Mouse (Mus musculus) gastrocnemius, postnatal 4 days (tissue): Measurements from ENCODE around the gene Pigw. TPM values are rescaled to one million over a fixed set of nuclear protein-coding genes. Genes with fewer than 3 reads are reported as not detected.

Experiments
- DNase-seq, 2 experiments: peaks; one replicate each; pipeline ENCODE4 v3.0.0; 2021 to 2022; ENCODE audit warnings: low spot score in 2 of 2, mixed read lengths in 2 of 2
- microRNA-seq: library from miRNA; unstranded; fragments of <30 nt; microRNA quantifications from one replicate; pipeline ENCODE4 v1.2.0, GENCODE M21; 2021
- total RNA-seq, 2 experiments: library from RNA; stranded (reverse); gene quantifications; 2 replicates each; pipeline ENCODE4 v1.2.3; 2021

The Pigw gene
- total RNA-seq, 2 experiments from 2014 or later: 5.6 to 6.4 TPM

GRCm38 (mm10) chr11:84827492-84827891, 52.6 kb downstream of the Pigw start:
- DNase-seq: no peak

Small RNA genes within 50 kb of the gene (microRNA-seq; reads per million reads assigned to microRNA genes)
- gene Gm23564: not detected

Other genes starting within 250 kb of the Pigw start
- 1 to 10 TPM; 6.5 to 6.7 TPM for gene Mrm1, start 60.8 kb downstream of the Pigw start, total RNA-seq
- gene Dhrs11, start 51.3 kb downstream of the Pigw start, total RNA-seq: 10 to 100 TPM; 13.7 to 16.9 TPM
- gene Ggnbp2, start 9.5 kb downstream of the Pigw start, total RNA-seq: 10 to 100 TPM; 57.5 to 63.0 TPM
- gene Myo19, start 137 bp downstream of the Pigw start, total RNA-seq: 1 to 10 TPM; 7.7 to 7.8 TPM
- gene Znhit3, start 36.1 kb upstream of the Pigw start, total RNA-seq: 10 to 100 TPM; 12.2 to 14.7 TPM
- 1 to 10 TPM; 6.7 to 8.7 TPM for gene Car4, start 77.5 kb upstream of the Pigw start, total RNA-seq